Mouse (Mus musculus) layer of hippocampus, adult 2 months (tissue): ENCODE measurements around the gene Fgfr4. TPM values are rescaled to one million over a fixed set of nuclear protein-coding genes. Genes with fewer than 3 reads are reported as not detected.

Experiments
- DNase-seq, 2 experiments: peaks; one replicate each; pipeline ENCODE4 v3.0.0; 2022; ENCODE audit warnings: low spot score in 2 of 2
- H3K27ac ChIP-seq: fragments of 200-600 bp; 2 replicates; pipeline ENCODE4 v1.8.1; 2022
- H3K4me3 ChIP-seq: fragments of 200-600 bp; 2 replicates; pipeline ENCODE4 v1.8.1; 2022; ENCODE audit warnings: mild to moderate bottlenecking
- CTCF ChIP-seq: fragments of 200-600 bp; conservative IDR thresholded peaks from 2 replicates; pipeline ENCODE4 v1.8.1; 2022; ENCODE audit warnings: antibody characterized with exemption, mild to moderate bottlenecking, moderate library complexity
- total RNA-seq, 2 experiments: library from RNA; stranded (reverse); gene quantifications; 2 replicates each; pipeline ENCODE4 v1.2.3; 2021

Gene Fgfr4
- total RNA-seq, 2 experiments from 2014 or later = 0.36 to 0.42 TPM

DNA sequence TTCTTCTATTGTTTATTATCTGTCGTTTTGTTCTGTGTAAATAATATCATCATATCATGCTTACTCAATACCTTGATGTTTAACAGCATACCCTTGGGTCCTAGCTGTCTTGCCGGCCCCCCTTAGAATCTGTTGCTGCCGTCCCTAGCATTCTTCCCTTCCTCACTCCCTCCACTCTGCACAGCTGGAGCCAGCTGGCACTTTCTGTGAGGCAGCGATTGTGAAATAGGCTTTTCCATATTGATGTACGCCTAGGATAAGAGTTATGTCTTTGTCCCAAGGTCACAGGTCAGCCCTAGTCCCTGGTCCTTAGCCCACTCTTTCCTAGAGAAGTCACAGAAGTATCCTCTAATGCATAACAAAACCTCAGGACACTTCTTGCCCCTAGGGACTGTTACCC, 11.1 kb downstream of the Fgfr4 start:
- Histone ChIP-seq H3K4me3 (no peak overlapping the region), H3K27ac (no peak overlapping the region)
- no peak for TF ChIP-seq CTCF
- no peak for DNase-seq

GRCm38 (mm10) chr13:55165831-55166339, 13.4 kb downstream of the Fgfr4 start:
- no peak for TF ChIP-seq CTCF

GRCm38 (mm10) chr13:55166806-55167725, 14.6 kb downstream of the Fgfr4 start:
- no peak for TF ChIP-seq CTCF
- no peak for DNase-seq
- no peak overlapping the region for H3K4me3 ChIP-seq
- no peak overlapping the region for H3K27ac ChIP-seq

More at GRCm38 (mm10) chr13:55165831-55166339, 13.4 kb downstream of the Fgfr4 start:
- Histone ChIP-seq H3K27ac (no peak overlapping the region), H3K4me3 (no peak overlapping the region)
- DNase-seq = no peak

- no peak overlapping the region for H3K4me3 ChIP-seq
- no peak for TF ChIP-seq CTCF
- no peak for DNase-seq
- H3K27ac ChIP-seq = no peak overlapping the region
Measured at GRCm38 (mm10) chr13:55167798-55168197, 15.4 kb downstream of the Fgfr4 start.

DNA sequence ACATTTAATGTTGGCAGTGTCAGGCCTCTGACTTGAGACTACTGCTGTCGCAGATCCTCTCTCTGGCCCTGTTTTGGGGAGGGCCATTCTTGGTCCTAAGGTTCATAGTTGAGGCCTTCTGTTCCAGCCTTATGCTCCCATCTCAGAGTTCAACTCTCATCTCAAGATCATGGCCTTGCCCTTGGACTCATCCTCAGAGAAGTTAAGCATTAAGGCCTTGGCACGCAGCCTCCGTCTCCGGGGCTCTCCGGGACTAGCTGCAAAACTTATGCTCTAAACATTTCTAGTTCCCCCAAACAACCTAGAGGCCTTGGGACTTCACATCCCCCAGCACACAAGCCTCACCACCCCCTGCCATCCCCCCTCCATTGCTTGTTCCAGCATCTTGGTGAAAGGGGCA, 15.8 kb downstream of the Fgfr4 start:
- Histone ChIP-seq H3K4me3 (no peak overlapping the region), H3K27ac (peak overlapping the region; percentile 60; the same call in 1 of the 2 replicates)
- DNase-seq = no peak
- no peak for TF ChIP-seq CTCF

DNA sequence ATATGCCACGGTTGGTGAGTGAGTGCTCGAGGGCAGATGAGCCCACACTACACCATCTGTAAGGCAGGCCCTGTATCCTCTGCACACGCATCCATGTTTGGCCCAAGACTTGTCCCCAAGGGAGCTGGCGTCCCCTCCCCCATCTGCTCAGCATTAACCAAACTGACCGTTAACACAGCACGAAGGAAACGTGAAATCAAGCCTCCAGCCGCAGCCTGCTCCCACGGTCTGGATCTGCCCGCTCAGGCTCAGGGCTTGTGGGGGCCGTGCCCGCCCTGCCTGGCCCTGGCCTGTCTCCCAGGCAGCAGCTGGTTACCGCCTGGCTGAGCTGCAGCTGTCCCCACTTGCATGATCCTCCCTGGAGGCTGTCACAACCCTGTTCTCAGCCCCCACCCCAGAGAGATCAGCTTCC, 16.5 kb downstream of the Fgfr4 start:
- Histone ChIP-seq H3K4me3 (no peak overlapping the region), H3K27ac (peak overlapping the region; percentile 60)
- TF ChIP-seq CTCF = no peak
- DNase-seq = peak; percentile 60

DNA sequence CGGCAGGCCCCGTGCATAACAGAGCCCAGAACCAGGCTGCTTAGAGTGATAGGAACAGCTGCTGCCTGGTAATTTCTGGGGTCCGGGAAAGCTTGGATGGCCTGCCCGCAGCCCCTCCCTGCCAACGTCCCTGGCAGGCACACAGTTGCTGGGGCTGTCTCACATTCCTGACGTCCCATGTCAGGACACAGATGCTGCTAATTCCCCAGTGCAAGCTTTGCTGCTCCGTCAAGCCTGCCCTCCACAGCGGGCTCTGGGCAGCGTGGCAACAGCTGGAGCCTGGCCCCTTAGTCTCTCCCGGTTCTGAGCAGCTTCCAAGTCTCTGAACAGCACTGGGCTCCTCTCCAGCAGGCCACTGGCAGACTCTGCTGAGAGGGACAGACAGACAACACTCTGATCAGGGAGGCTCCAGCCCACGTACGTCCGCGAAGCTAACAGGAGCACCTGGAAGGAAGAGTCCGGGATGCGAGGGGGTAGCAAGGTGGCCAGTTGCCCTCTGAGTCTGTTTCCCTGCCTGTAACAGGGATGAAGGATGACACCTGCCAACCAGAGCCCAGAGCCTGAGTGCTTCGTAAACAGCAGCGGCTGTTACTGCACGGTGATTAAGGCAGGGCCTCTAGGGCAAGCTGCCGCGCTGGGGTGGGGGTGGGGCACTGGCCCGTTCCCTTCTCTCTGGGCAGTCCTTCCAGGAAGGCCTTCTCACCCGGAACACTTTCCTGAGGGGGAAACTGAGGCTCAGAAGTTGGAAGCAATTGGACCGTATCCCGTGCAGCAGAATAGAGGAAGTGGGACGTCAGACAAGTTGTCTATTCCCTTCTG, 19.3 kb downstream of the Fgfr4 start:
- DNase-seq = peak; percentile 48 to 60
- peak overlapping the region; percentile 26; the same call in 1 of the 2 replicates for H3K4me3 ChIP-seq
- no peak for TF ChIP-seq CTCF
- peak overlapping the region; percentile 62 for H3K27ac ChIP-seq

GRCm38 (mm10) chr13:55172336-55172770, 19.9 kb downstream of the Fgfr4 start:
- DNase-seq = no peak
- H3K4me3 ChIP-seq = no peak overlapping the region
- no peak for TF ChIP-seq CTCF
- peak overlapping the region; percentile 62; the same call in 1 of the 2 replicates for H3K27ac ChIP-seq

DNA sequence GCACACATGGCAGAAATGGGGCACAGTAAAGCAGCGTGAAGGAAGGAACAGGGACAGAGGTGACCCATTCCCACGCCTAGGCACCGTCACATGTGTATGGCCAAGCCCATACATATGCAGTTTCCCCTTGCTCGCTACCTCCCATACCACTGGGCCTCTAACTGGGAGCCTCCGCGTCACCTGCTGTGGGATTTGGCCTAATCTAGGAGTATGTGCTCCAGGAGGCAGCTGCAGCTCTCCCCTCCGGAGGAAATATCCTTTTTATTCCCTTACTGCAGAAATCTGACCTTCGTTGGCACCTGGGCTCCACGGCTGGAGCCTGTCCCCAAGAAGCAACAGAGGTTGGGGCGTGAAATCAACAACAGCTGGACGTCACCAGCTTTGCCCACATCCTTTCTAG, 21.9 kb downstream of the Fgfr4 start:
- no peak overlapping the region for H3K4me3 ChIP-seq
- no peak for TF ChIP-seq CTCF
- DNase-seq = no peak
- H3K27ac ChIP-seq = no peak overlapping the region

DNA sequence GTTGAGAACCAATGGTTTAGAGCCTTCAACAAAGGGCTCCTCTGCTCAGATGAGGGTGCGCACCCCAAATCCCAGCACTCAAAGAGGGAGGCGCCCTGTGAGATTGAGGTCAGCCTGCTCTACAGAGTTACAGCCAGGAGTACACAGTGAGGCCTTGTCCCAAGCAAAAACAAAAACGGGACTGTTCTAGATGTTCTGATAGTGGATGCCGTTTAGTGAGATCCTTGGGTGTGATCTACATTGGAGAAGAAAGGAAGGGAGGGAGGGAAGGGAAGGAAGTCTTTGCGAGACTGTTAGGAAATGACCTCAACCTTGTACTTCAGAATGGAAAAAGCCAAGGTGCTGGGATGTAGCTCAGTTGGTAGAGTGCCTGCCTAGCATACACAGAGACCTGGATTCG, 23.8 kb downstream of the Fgfr4 start:
- no peak for TF ChIP-seq CTCF
- Histone ChIP-seq H3K27ac (peak overlapping the region; percentile 36; the same call in 1 of the 2 replicates), H3K4me3 (no peak overlapping the region)
- no peak for DNase-seq

DNA sequence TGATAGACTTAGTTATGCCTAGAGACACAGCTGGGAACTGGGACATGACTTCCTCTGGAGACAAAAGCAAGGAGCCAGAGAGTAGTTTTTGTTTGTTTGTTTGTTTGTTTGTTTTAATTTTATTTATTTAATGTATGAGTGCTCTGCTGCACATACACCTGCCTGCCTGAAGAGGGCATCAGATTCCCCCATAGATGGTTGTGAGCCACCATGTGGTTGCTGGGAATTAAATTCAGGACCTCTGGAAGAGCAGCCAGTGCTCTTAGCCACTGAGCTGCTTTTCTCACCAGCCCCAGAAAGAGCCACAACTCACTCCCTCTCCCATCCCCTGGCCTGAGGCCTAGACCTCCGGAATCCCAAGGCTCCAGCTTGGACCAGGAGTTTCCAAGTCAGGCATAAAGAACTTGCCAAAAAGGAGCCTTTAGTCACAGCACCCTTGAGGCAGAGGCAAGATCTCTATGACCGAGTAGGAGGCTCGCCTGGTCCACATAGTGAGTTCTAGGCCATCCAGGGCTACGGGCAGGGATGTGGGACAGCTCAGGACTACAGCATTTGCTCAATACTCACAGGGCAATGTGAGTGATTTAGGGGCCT, 25.6 kb downstream of the Fgfr4 start:
- TF ChIP-seq CTCF = peak; percentile 71
- Histone ChIP-seq H3K4me3 (no peak overlapping the region), H3K27ac (peak overlapping the region; percentile 64; the same call in 1 of the 2 replicates)
- DNase-seq = no peak

DNA sequence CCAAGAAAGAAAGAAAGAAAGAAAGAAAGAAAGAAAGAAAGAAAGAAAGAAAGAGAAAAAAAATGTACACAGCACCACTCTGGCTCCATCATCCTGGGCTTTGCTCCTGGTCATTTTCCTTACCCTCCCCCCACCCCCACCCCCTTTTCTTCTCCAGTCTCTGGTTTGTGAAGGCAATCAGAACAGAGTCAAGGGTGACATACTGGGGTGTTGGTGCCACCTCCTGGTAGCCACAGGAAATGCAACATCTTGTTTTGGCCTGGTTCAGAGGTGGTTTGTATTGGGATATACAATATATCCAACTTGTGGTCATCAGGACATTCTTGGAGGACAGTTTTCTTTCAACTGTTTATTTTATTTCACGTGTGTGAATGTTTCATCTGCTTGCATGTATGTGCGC, 26.1 kb downstream of the Fgfr4 start:
- Histone ChIP-seq H3K27ac (peak overlapping the region; percentile 64; the same call in 1 of the 2 replicates), H3K4me3 (no peak overlapping the region)
- peak; percentile 79 for TF ChIP-seq CTCF
- DNase-seq = peak; percentile 55 to 79
